Mouse (Mus musculus): ENCODE data around the gene Klrb1b. TPM values are rescaled to one million over a fixed set of nuclear protein-coding genes. Genes with fewer than 3 reads are reported as not detected.
"Not testable (repeated sequence)": the region's sequence is repeated elsewhere in the genome, so short reads cannot be mapped to it uniquely, and the experiment has no call there.

Gene Klrb1b
- polyA plus RNA-seq, 1 experiment from 2014 or later = 0.36 TPM

DNA sequence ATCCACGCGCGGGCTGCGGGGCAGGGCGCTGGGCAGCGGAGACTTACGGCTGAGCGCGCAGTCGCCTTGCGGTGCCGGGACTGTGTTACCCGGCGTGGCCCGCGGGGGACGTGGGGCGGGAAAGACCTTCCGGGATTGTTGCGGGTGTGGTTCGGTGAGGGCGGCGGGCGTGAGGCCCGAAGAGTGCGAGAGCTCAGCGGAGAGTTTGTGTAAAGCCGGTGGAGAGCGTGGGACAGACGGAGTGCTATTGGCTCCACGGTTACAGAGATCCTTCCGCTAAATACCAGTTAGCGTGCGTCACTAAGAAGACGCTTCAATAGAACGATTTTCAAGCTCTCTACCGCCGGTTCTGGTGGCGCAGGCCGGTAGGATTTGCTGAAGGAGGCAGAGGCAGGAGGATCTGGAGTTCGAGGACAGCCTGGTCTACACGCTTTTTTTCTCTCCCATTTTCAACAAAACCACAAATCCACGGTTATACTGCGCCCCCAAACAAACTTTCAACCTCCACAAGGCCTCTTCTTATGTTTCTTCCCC is 16.9 kb upstream of the Klrb1b start:
- H3K36me3 ChIP-seq (ENCODE audit: insufficient read depth, low read length) = no peaks in the 10 kb centered on the region
- H3K4me1 ChIP-seq (ENCODE audit: insufficient read depth, low read length) = peaks cover 12% of the 10 kb centered on the region
- no peaks in the 10 kb centered on the region for H3K9me3 ChIP-seq (ENCODE audit: low read length)
- H3K4me3 ChIP-seq (ENCODE audit: low read length) = peak overlapping the region; percentile 78
- H3K9ac ChIP-seq (replicated peaks; ENCODE audit: low read length) = peak overlapping the region; percentile 85
- under 1% methylated on average over 44 of the region's 44 CpGs for WGBS
- peak; percentile 73 for ATAC-seq (ENCODE audit: low FRiP score, low TSS enrichment)
- no peaks in the 10 kb centered on the region for H3K27me3 ChIP-seq (ENCODE audit: insufficient read depth, low read length)
- H3K4me2 ChIP-seq (replicated peaks; ENCODE audit: low read depth, low read length) = peak overlapping the region; percentile 80
- peak overlapping the region; percentile 97 for H3K27ac ChIP-seq (ENCODE audit: low read length)

DNA sequence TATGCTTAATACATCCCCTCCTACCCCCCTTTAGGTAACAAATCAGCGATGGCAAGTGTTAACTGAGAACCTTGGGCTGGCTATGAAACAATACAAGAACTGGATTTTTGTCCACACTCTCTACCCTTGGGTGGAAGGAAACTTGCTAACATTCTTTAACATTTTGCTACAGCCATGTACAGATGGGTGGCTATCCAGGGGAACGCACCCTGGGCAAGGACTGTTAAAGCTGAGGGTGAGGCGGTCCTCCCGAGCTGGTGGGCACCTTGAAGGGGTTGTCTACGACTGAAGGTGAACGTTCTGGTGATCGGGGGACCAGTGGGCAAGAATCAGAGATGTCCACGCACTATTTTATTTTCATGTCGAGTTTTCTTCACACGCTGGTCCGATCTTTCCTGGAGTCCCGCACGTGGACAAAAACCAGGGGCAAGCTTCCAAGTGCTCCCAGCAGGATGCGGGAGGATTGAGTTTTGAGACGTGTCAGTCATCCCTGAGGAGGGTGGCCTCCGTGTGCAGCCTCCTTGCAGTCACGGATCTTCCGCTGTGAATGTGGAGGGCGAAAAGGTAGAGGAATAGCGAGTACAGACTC is 16.3 kb upstream of the Klrb1b start:
- H3K9me3 ChIP-seq (ENCODE audit: low read length) = no peaks in the 10 kb centered on the region
- H3K27me3 ChIP-seq (ENCODE audit: insufficient read depth, low read length) = no peaks in the 10 kb centered on the region
- H3K4me3 ChIP-seq (ENCODE audit: low read length) = peak overlapping the region; percentile 78
- peak overlapping the region; percentile 76 for H3K4me2 ChIP-seq (replicated peaks; ENCODE audit: low read depth, low read length)
- peak overlapping the region; percentile 79 for H3K9ac ChIP-seq (replicated peaks; ENCODE audit: low read length)
- H3K4me1 ChIP-seq (ENCODE audit: insufficient read depth, low read length) = peaks cover 12% of the 10 kb centered on the region
- H3K27ac ChIP-seq (ENCODE audit: low read length) = peak overlapping the region; percentile 84
- no peaks in the 10 kb centered on the region for H3K36me3 ChIP-seq (ENCODE audit: insufficient read depth, low read length)
- ATAC-seq (ENCODE audit: low FRiP score, low TSS enrichment) = no peak
- 1% methylated on average over 20 of the region's 20 CpGs for WGBS

DNA sequence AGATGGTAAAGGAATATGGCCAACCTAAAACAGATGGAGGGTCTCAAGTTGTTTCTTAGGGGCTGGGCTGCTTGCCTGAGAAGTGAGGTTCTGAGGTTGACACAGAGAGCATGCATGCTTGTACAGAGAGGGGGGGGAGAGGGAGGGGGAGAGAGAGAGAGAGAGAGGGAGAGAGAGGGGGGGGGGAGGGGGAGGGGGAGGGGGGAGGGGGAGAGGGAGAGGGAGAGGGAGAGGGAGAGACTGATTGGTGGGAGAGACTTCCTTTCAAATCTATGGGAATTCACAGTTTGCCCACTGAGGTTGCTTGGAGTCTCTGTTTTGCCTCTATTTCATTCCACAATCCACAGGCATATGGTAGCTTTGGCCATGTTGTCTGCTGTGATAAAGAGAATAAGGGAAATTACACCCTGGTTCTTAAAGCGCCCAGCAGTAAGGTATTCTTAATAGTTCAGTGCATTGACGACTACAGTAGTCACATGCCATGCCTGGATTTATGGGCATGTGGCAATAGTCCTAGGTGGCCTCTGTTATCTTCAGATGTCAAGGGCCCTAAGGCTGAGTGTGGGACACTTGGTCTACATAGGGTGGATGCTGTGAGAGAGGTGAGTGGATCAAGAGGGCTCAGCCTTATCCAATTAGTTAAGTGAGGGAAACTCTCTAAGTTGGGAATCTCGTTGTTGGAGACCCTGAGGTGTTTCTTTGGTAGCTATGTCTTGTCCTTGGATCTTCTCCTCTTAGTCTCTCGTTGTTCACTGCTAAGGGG is 15.4 kb upstream of the Klrb1b start:
- ATAC-seq (ENCODE audit: low FRiP score, low TSS enrichment) = no peak
- peak overlapping the region; percentile 78; the same call in 1 of the 2 replicates for H3K4me3 ChIP-seq (ENCODE audit: low read length)
- H3K9me3 ChIP-seq (ENCODE audit: low read length) = no peaks in the 10 kb centered on the region
- 39% methylated on average over 4 of the region's 4 CpGs for WGBS
- H3K4me1 ChIP-seq (ENCODE audit: insufficient read depth, low read length) = peaks cover 19% of the 10 kb centered on the region
- H3K27me3 ChIP-seq (ENCODE audit: insufficient read depth, low read length) = no peaks in the 10 kb centered on the region
- no peaks in the 10 kb centered on the region for H3K36me3 ChIP-seq (ENCODE audit: insufficient read depth, low read length)
- peak overlapping the region; percentile 76 for H3K4me2 ChIP-seq (replicated peaks; ENCODE audit: low read depth, low read length)
- peak overlapping the region; percentile 79 for H3K9ac ChIP-seq (replicated peaks; ENCODE audit: low read length)
- no peak overlapping the region for H3K27ac ChIP-seq (ENCODE audit: low read length)

DNA sequence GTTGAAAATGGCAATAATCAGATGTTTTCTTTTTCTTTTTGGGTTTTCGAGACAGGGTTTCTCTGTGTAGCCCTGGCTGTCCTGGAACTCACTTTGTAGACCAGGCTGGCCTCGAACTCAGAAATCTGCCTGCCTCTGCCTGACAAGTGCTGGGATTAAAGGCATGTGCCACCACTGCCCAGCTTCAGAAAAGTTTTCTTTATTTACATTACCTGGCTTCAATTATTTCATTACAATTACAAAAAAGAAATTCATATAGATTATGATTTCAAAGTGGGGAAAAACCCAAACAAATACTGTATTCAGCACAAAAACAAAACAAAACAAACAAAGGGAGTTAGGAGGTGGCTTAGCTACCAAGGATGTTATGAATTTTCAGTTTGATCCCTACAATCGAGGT is 14.5 kb upstream of the Klrb1b start:
- not testable (repeated sequence) for ATAC-seq (ENCODE audit: low FRiP score, low TSS enrichment); H3K27me3 ChIP-seq (ENCODE audit: insufficient read depth, low read length); H3K9me3 ChIP-seq (ENCODE audit: low read length); H3K4me3 ChIP-seq (ENCODE audit: low read length); H3K4me2 ChIP-seq (replicated peaks; ENCODE audit: low read depth, low read length); H3K27ac ChIP-seq (ENCODE audit: low read length); H3K36me3 ChIP-seq (ENCODE audit: insufficient read depth, low read length); H3K9ac ChIP-seq (replicated peaks; ENCODE audit: low read length)
- 85% methylated on average over 3 of the region's 3 CpGs for WGBS
- H3K4me1 ChIP-seq (ENCODE audit: insufficient read depth, low read length) = peaks cover 19% of the 10 kb centered on the region

DNA sequence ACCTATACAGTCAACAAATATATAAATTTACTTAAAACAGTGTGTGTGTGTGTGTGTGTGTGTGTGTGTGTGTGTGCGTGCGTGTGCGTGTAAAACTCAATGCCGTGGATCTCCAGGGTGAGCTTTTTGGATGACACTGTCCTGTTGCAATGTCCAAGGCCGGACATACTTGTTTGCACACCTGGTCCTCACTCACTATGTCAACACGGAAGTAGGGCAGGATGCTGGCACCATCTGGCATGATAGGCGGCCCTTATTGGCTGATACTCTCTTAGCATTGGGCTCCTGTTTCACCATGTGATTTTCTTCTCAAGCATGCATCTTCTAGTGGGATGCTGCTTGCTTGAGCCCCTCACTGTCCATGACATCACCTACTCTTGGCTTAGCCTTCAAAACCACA is 13.8 kb upstream of the Klrb1b start:
- ATAC-seq (ENCODE audit: low FRiP score, low TSS enrichment) = no peak
- H3K4me2 ChIP-seq (replicated peaks; ENCODE audit: low read depth, low read length) = peak overlapping the region; percentile 56
- no peaks in the 10 kb centered on the region for H3K27me3 ChIP-seq (ENCODE audit: insufficient read depth, low read length)
- peaks cover 19% of the 10 kb centered on the region for H3K4me1 ChIP-seq (ENCODE audit: insufficient read depth, low read length)
- H3K9me3 ChIP-seq (ENCODE audit: low read length) = no peaks in the 10 kb centered on the region
- WGBS = 69% methylated on average over 7 of the region's 7 CpGs
- H3K9ac ChIP-seq (replicated peaks; ENCODE audit: low read length) = no peak overlapping the region; the same call in 1 of the 2 replicates
- H3K4me3 ChIP-seq (ENCODE audit: low read length) = peak overlapping the region; percentile 62
- no peaks in the 10 kb centered on the region for H3K36me3 ChIP-seq (ENCODE audit: insufficient read depth, low read length)
- H3K27ac ChIP-seq (ENCODE audit: low read length) = no peak overlapping the region

DNA sequence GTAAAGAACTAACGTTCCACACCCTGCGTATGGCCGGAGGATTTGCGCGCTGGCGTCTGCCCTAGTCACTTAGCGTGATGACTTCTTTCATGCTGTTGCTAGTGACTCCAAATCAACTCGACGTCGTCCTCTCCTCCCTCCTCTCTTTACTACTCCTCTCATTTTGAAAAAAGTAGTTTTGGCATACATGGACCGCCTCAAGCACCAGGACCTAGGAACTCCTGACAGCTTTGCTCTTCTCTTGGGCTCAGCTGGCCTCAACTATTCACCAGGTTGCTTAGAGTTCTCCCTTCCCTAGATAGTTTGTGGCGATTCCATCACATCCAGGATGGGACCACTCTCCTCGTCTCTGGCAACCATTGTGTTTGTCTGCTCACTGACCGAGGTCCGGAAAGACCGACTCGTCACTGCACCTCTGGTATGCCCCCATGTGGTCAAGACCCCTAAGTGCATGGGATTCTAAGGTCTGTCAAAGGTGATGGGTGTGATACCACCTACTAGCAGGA is 13.2 kb upstream of the Klrb1b start:
- Histone ChIP-seq H3K4me1 (ENCODE audit: insufficient read depth, low read length) (peaks cover 17% of the 10 kb centered on the region), H3K9ac (replicated peaks; ENCODE audit: low read length) (peak overlapping the region; percentile 52), H3K36me3 (ENCODE audit: insufficient read depth, low read length) (no peaks in the 10 kb centered on the region), H3K27me3 (ENCODE audit: insufficient read depth, low read length) (no peaks in the 10 kb centered on the region), H3K4me2 (replicated peaks; ENCODE audit: low read depth, low read length) (peak overlapping the region; percentile 56), H3K9me3 (ENCODE audit: low read length) (no peaks in the 10 kb centered on the region), H3K4me3 (ENCODE audit: low read length) (peak overlapping the region; percentile 62), H3K27ac (ENCODE audit: low read length) (peak overlapping the region; percentile 85)
- peak; percentile 25 for ATAC-seq (ENCODE audit: low FRiP score, low TSS enrichment)
- 0% methylated on average over 17 of the region's 17 CpGs for WGBS

DNA sequence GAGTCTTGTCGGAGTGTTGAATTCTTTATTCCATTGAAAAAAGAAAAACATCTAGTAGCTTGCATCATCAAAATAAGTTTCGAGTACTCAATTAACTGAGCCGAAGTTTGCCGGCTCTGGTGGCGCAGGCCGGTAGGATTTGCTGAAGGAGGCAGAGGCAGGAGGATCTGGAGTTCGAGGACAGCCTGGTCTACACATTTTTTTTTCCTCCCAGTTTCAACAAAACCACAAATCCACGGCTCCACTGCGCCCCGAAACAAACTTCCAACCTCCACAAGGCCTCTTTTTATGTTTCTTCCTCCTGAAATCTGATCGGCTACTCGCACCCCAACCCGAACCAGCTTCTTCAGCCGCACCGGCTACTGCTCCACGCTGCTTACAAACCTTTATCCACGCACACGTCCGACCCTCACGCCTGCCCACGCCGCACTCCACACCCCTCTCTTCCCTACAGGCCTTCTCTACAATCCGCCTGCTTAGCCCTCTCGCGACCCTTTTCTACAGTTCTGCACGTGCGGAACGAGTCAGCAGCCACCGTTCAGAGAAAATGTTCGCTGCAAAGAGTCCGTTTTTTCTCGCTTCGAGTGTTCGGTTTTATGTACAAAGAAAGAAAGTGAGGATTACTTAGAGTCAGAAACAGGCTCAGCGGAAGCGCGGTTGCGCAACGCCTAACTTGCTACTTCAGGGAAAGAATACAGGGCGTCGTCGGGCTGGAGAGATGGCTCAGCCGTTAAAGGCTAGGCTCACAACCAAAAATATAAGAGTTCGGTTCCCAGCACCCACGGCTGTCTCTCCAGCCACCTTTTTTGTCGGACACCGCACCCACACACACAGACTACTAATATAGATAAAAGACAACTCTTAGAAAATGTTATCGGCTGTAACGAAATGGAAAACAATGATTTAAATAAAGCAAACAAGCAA is 12.5 kb upstream of the Klrb1b start:
- WGBS = under 1% methylated on average over 49 of the region's 49 CpGs
- Histone ChIP-seq H3K9me3 (ENCODE audit: low read length) (no peaks in the 10 kb centered on the region), H3K36me3 (ENCODE audit: insufficient read depth, low read length) (no peaks in the 10 kb centered on the region), H3K9ac (replicated peaks; ENCODE audit: low read length) (peak overlapping the region; percentile 72), H3K4me3 (ENCODE audit: low read length) (peak overlapping the region; percentile 62), H3K4me1 (ENCODE audit: insufficient read depth, low read length) (peaks cover 13% of the 10 kb centered on the region), H3K27me3 (ENCODE audit: insufficient read depth, low read length) (no peaks in the 10 kb centered on the region), H3K27ac (ENCODE audit: low read length) (peak overlapping the region; percentile 90), H3K4me2 (replicated peaks; ENCODE audit: low read depth, low read length) (peak overlapping the region; percentile 56)
- peak; percentile 82 for ATAC-seq (ENCODE audit: low FRiP score, low TSS enrichment)

DNA sequence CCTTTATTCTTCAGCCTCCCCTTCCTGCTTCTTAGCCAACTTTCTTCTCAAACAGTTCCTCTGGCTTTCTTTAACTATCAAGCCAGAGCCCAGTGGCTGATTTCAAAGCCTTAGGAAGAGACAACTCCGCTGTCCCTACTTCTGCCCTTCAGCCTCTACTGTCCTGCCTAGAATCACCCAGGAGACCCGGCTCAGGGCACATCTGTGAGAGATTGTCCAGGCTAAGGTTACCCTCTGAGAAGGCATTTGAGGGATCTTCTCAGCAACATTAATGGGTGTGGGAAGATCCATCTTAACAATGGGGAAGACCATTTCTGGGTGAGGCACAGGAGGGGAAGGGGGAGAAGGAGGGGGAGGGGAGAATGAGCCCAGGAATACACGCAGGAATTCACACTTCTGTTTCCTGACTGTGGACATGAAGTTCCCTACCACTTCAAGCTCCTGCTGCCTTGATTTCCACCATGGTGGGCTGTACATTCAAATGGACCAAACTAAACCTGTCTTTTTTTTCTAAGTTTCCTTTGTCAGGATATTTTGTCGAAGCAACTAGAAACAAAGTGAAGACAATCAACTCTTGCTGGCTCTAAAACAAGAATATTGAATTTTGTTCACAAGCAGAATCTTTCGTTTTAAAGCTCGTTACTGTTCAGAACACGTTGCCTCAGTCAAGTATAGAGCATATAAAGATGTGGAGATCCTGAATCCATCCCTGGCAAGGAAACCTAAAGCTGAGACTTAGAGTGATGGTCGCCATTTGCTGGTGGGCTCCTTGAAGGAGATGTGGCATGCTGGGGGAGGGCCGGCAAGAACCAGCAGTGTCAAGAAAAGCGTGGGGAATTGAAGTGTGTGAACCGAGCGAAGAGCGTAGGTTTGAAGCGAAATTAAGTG is 11.6 kb upstream of the Klrb1b start:
- H3K9me3 ChIP-seq (ENCODE audit: low read length) = no peaks in the 10 kb centered on the region
- H3K4me1 ChIP-seq (ENCODE audit: insufficient read depth, low read length) = peaks cover 13% of the 10 kb centered on the region
- H3K9ac ChIP-seq (replicated peaks; ENCODE audit: low read length) = peak overlapping the region; percentile 72
- no peaks in the 10 kb centered on the region for H3K27me3 ChIP-seq (ENCODE audit: insufficient read depth, low read length)
- peak overlapping the region; percentile 62 for H3K4me3 ChIP-seq (ENCODE audit: low read length)
- peak overlapping the region; percentile 56 for H3K4me2 ChIP-seq (replicated peaks; ENCODE audit: low read depth, low read length)
- peak overlapping the region; percentile 74 for H3K27ac ChIP-seq (ENCODE audit: low read length)
- 1% methylated on average over 14 of the region's 14 CpGs for WGBS
- H3K36me3 ChIP-seq (ENCODE audit: insufficient read depth, low read length) = no peaks in the 10 kb centered on the region
- ATAC-seq (ENCODE audit: low FRiP score, low TSS enrichment) = peak; percentile 18; the same call in 1 of the 2 replicates

All from kidney, embryonic 16.5 days (tissue).